Mouse (Mus musculus) thymus, postnatal 25 days (tissue): Measurements from ENCODE around the gene Gm30191.
"Not testable (repeated sequence)": the region's sequence is repeated elsewhere in the genome, so short reads cannot be mapped to it uniquely, and the experiment has no call there.

Experiments
- DNase-seq: peaks from one replicate; pipeline ENCODE4 v3.0.0; 2022

Gene Gm30191

GRCm38 (mm10) chr4:134252131-134252910 lies 5.6 kb downstream of the Gm30191 start:
- DNase-seq: no peak

GRCm38 (mm10) chr4:134252911-134253721 lies 6.4 kb downstream of the Gm30191 start:
- DNase-seq: no peak

- no peak for DNase-seq
Measured at GRCm38 (mm10) chr4:134253722-134254324, 7.1 kb downstream of the Gm30191 start, which contains the start of gene Grrp1. Gene Grrp1 (minus strand): TSS chr4:134254106.

GRCm38 (mm10) chr4:134254835-134255234 lies 8.1 kb downstream of the Gm30191 start:
- DNase-seq: no peak

DNA sequence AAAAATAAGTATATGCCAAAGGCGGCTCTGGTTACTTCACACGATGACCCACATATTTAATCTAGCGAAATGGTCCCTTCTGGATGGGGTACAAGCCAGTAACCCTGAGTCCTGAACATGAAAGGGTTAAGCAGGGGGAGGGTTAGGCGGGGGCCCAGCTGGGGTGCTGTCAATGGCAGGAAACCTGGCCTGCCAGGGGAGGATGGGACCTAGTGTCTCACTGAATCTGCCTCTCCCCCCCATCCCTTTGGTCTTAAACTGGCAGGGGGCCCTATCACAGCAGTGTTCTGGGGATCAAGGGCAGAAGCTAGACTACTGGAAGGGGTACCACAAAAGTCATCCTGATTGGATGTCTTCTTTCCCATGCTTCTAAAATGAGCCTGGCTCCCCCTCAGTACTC lies 9.1 kb downstream of the Gm30191 start:
- DNase-seq: no peak

GRCm38 (mm10) chr4:134256407-134257197 lies 9.9 kb downstream of the Gm30191 start:
- no peak for DNase-seq

- no peak for DNase-seq
Measured at GRCm38 (mm10) chr4:134257198-134258009, 10.7 kb downstream of the Gm30191 start.

- DNase-seq: no peak
Measured at GRCm38 (mm10) chr4:134258354-134258753, 11.6 kb downstream of the Gm30191 start.

DNA sequence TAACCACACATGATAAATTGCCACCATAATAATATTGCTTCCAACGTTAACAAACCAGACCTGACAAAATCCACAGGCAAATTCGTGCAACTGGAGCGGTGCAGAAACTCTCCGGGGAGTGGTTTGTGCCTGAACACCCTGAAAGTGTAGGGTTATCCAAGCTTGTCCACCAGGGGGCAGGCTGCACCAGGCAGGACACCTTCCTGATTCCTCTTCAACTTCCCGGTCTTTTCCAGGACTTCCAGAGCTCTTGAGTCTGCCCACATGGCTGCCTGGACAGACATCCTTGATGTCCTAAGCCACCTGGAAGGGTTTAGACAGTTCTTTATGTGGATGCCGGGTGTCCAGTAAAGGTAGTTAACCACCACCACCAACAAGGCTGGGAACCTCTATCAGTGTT lies 16.5 kb downstream of the Gm30191 start:
- DNase-seq: peak; percentile 57

- no peak for DNase-seq
Measured at GRCm38 (mm10) chr4:134265860-134266585, 19.3 kb downstream of the Gm30191 start.

GRCm38 (mm10) chr4:134268102-134268655 lies 21.4 kb downstream of the Gm30191 start:
- DNase-seq: no peak

- DNase-seq: not testable (repeated sequence)
Measured at GRCm38 (mm10) chr4:134269622-134270021, 22.9 kb downstream of the Gm30191 start.

- no peak for DNase-seq
Measured at GRCm38 (mm10) chr4:134271979-134272378, 25.2 kb downstream of the Gm30191 start.

- peak; percentile 21 for DNase-seq
Measured at GRCm38 (mm10) chr4:134272731-134273416, 26.1 kb downstream of the Gm30191 start.

GRCm38 (mm10) chr4:134273417-134274345 lies 26.9 kb downstream of the Gm30191 start:
- peak; percentile 72 for DNase-seq

- DNase-seq: no peak
Measured at GRCm38 (mm10) chr4:134284942-134285341, 38.2 kb downstream of the Gm30191 start.

DNA sequence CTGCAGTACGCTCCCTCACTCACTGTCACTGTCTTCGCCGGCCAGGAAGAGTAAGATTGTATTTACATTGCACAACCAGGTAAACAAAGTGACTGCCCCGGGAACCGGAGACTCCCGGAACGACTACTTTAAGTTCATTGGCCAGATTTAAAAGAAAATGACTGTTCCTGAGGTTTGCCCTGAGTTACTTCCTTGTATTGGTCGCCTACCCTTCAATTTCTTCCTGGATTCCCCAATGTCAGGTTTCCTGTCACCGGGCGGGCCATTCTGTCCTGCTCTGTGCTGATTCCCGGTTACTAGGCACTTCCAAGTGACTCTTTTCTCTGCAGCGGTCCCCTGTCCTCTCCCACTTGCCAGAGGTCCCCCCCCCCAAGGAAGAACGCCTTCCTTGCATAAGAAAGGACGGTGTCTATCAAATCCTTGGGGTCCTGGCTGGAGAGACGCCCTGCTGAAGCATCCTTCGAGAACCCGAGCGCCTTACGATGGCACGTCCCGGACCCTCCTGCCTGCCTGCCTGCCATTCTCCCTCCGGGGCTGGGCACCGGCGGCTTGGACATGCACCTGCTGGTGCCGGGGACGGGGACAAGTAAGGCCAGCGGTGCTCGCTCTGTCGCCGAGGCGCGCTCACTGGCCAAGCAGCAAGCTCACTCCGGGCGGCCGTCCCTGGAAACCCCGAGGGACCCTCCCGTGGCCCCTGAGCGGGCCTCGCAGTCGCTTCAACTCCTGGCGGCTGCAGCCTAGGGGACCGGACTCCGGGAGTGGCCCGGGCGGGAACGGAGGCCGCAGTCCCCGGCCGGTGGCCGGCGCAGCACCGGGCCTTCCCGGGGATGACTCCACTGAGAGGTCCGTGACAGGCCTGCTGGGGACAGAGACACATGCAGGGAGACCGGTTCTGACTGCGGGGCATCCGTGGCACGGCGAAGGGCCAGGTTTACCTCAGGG lies 39.8 kb downstream of the Gm30191 start:
- DNase-seq: no peak

DNA sequence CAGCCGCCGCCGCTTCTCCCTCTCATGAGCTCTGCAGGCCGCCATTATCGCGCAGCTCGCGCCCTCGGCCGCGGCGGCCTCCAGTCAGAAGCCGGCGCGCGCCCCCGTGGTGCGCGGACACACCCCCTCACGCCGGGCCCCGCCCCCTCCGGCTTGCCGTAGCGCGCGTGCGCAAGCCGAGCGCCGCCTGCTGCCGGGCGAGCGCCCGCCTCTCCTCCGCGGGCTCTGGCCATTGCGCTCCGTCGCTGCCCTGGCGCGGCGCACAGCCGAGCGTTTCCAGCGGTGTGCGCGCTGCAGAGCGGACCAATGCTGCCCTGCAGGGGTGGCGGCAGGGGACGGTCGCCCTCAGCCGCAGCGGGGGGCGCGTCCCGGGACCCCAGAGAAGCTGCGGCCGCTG lies 40.4 kb downstream of the Gm30191 start:
- DNase-seq: peak; percentile 98
